Mouse (Mus musculus): Measurements from ENCODE around the gene Veph1. TPM values are rescaled to one million over a fixed set of nuclear protein-coding genes. Genes with fewer than 3 reads are reported as not detected.

Veph1 gene
- polyA plus RNA-seq, 1 experiment from 2014 or later: 0.77 TPM

DNA sequence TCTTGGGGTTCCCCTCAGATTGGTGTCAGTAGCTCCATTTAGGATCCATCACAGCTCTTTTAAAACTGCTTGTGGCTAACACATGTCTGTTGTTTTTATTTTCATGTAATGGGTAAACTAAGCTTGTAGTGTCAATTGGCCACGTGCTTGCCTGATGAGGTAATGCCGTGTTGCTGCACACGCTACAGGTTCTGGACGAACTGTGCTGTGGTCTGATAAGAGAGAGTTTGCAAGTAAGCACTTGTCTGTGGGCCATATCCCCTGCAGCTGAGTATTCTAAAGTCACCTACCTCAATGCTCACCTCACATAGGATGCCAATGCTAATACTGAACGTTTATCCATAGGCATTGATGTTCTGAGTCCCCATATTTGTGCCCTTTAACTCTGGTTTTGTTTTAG, 131.6 kb downstream of the Veph1 start:
- Histone ChIP-seq H3K4me2 (no peak overlapping the region), H3K27ac (no peak overlapping the region), H3K4me3 (no peak overlapping the region), H3K9ac (no peak overlapping the region), H3K36me3 (no peaks in the 10 kb centered on the region), H3K4me1 (replicated peaks) (0 out of 2 replicates have a peak, but pooled peaks cover 2% of the 10 kb centered on the region), H3K27me3 (no peaks in the 10 kb centered on the region), H3K9me3 (replicated peaks) (no peaks in the 10 kb centered on the region)
- WGBS: 80% methylated on average over 5 of the region's 5 CpGs
- ATAC-seq (replicated peaks; ENCODE audit: insufficient number of reproducible peaks, insufficient read depth, low FRiP score, low read depth): no peak

DNA sequence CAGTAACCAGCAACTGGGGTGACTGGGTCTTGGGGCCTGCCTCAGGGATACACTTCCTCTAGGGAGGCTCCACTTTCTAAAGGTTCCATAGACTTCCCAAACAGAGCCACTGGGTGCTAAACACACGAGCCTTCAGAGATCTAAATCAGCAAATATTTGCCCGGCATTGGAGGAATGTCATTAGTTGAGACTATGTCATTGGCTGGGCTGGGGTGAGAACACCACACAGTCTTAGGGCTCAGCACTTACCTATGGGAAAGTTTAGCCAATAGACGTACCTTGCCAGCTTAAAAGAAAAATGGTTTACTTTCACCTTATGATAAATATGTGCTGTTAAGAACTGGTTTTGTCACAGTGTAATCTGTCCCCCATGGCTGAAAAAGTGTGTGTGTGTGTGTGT, 132.1 kb downstream of the Veph1 start:
- Histone ChIP-seq H3K4me2 (no peak overlapping the region), H3K27ac (no peak overlapping the region), H3K36me3 (no peaks in the 10 kb centered on the region), H3K27me3 (no peaks in the 10 kb centered on the region), H3K9ac (no peak overlapping the region), H3K4me3 (no peak overlapping the region), H3K9me3 (replicated peaks) (no peaks in the 10 kb centered on the region), H3K4me1 (replicated peaks) (0 out of 2 replicates have a peak, but pooled peaks cover 2% of the 10 kb centered on the region)
- no peak for ATAC-seq (replicated peaks; ENCODE audit: insufficient number of reproducible peaks, insufficient read depth, low FRiP score, low read depth)
- 57% methylated on average over 3 of the region's 3 CpGs for WGBS

DNA sequence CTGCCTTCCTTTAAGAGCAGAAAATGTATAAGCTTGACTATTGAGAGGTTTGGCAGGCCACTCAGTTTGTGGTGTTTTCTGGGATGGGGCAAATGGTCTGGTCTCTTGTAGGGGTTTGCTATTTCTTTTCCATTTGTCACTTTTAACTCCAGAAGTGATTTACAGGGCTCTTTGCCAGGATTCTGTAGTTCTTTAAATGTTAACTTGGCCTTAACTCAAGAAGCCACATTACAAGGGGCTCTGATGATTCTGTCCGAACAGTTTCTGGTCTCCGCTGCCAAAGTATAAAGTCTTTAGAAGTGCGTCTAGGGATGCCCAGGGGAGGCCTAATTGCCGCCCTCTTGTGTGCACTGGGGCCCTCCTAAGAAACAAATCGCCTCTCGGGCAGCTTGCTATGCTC, 134.0 kb downstream of the Veph1 start:
- WGBS: 59% methylated on average over 6 of the region's 6 CpGs
- 0 out of 2 replicates have a peak, but pooled peaks cover 2% of the 10 kb centered on the region for H3K4me1 ChIP-seq (replicated peaks)
- no peak overlapping the region for H3K9ac ChIP-seq
- no peak overlapping the region for H3K4me3 ChIP-seq
- no peak overlapping the region for H3K4me2 ChIP-seq
- no peaks in the 10 kb centered on the region for H3K27me3 ChIP-seq
- no peaks in the 10 kb centered on the region for H3K9me3 ChIP-seq (replicated peaks)
- H3K27ac ChIP-seq: no peak overlapping the region
- H3K36me3 ChIP-seq: no peaks in the 10 kb centered on the region
- ATAC-seq (replicated peaks; ENCODE audit: insufficient number of reproducible peaks, insufficient read depth, low FRiP score, low read depth): no peak

DNA sequence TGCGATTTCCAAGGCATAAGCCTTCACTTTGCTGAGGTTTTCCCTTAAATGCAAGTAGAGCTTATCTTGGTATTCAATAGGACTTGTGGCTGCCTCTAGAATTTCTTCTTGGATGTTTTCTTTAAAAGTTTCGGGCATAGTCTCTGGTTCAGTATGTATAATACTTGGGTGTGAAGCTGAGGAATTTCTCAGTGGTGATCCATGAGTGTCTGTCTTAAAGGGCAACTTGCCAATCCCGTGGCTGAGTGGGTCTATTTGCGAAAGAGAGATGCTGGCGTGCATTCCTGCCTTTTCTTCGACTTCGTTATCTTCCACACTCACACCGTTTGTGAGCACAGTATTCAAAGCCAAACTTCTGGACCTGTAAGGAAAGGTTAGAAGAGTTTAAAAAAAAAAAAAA, 138.7 kb downstream of the Veph1 start:
- Histone ChIP-seq H3K4me3 (no peak overlapping the region), H3K9ac (no peak overlapping the region), H3K27me3 (no peaks in the 10 kb centered on the region), H3K4me1 (replicated peaks) (0 out of 2 replicates have a peak, but pooled peaks cover 2% of the 10 kb centered on the region), H3K9me3 (replicated peaks) (no peaks in the 10 kb centered on the region), H3K27ac (no peak overlapping the region), H3K4me2 (no peak overlapping the region), H3K36me3 (no peaks in the 10 kb centered on the region)
- WGBS: 40% methylated on average over 8 of the region's 8 CpGs
- no peak for ATAC-seq (replicated peaks; ENCODE audit: insufficient number of reproducible peaks, insufficient read depth, low FRiP score, low read depth)

DNA sequence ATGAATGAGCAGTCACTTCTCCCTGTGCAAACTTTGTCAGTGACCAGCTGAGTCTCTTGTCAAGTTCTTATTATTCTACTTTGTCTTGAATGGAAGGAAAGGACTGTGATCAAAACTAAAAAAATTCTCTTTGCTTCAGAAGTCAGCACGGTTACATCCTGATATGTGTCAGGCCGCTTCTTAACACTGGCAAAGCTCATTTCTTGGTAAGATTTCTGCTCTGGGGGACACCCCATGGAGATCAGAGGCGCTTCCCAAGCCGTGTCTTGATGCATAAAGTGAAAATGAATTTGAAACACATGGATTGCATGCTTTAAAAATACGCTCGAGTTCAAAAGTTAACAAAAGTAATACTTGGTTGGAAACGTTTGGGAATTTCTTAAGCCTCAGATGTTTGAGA, 159.0 kb downstream of the Veph1 start:
- Histone ChIP-seq H3K27ac (no peak overlapping the region), H3K27me3 (no peaks in the 10 kb centered on the region), H3K36me3 (no peaks in the 10 kb centered on the region), H3K4me2 (no peak overlapping the region), H3K9me3 (replicated peaks) (no peaks in the 10 kb centered on the region), H3K4me3 (no peak overlapping the region), H3K4me1 (replicated peaks) (no peaks in the 10 kb centered on the region), H3K9ac (no peak overlapping the region)
- ATAC-seq (replicated peaks; ENCODE audit: insufficient number of reproducible peaks, insufficient read depth, low FRiP score, low read depth): no peak
- 70% methylated on average over 7 of the region's 7 CpGs for WGBS

DNA sequence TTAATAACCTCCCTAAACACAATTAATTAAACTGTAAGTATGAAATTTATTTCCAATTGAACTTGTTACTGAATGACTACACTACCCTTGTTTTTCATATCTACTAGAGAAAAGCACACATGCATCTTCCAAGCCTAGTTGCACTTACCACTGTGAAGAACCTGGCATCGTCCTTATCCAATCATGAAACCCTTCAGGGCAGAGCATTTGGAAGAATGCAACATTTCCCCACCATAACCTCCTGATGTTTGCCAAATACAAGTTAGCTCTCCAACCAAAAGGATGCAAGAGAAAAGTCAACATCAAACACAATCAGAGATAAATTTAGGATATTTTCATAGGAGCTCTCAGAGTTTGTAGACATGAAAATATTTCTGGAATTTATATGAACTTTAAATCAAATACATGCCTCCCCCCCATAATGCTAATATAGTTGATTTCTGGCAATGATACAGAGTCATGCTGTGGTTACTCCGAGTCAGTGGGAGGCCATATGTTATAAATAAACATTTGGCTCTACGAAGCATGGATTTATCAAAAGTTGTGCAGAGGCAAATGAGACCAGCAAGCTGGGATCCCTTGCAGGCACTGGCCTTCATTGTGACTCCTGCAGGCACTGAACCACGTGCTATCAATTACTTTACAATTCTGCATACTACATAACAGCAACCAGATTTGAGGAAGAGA, 165.2 kb downstream of the Veph1 start:
- no peak overlapping the region for H3K4me3 ChIP-seq
- H3K36me3 ChIP-seq: no peaks in the 10 kb centered on the region
- no peaks in the 10 kb centered on the region for H3K9me3 ChIP-seq (replicated peaks)
- no peak for ATAC-seq (replicated peaks; ENCODE audit: insufficient number of reproducible peaks, insufficient read depth, low FRiP score, low read depth)
- H3K4me2 ChIP-seq: no peak overlapping the region
- no peaks in the 10 kb centered on the region for H3K27me3 ChIP-seq
- peaks cover 7% of the 10 kb centered on the region for H3K4me1 ChIP-seq (replicated peaks)
- 44% methylated on average over 4 of the region's 4 CpGs for WGBS
- no peak overlapping the region for H3K27ac ChIP-seq
- H3K9ac ChIP-seq: no peak overlapping the region

DNA sequence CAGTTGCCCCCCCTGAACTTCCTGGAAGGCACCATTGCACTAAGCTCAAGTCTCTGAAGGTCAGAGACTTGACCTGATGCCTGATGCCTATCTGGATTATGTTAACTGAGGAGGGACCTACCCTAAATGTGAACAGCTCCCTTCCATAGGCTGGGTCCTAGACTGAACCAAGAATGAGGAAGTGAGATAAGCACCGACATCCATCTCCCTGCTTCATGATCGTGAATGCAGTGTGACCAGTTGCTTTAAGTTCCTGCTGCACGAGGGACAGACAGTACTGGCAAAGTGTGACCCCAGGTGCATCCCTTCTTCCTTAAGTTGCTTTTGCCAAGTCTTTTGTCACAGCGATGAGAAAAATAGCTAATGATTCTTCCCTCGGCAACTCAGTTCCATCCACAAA, 166.9 kb downstream of the Veph1 start:
- Histone ChIP-seq H3K9ac (no peak overlapping the region), H3K27me3 (no peaks in the 10 kb centered on the region), H3K9me3 (replicated peaks) (no peaks in the 10 kb centered on the region), H3K4me3 (no peak overlapping the region), H3K4me2 (no peak overlapping the region), H3K27ac (no peak overlapping the region), H3K4me1 (replicated peaks) (peaks cover 7% of the 10 kb centered on the region), H3K36me3 (no peaks in the 10 kb centered on the region)
- no peak for ATAC-seq (replicated peaks; ENCODE audit: insufficient number of reproducible peaks, insufficient read depth, low FRiP score, low read depth)
- WGBS: 37% methylated on average over 5 of the region's 5 CpGs

DNA sequence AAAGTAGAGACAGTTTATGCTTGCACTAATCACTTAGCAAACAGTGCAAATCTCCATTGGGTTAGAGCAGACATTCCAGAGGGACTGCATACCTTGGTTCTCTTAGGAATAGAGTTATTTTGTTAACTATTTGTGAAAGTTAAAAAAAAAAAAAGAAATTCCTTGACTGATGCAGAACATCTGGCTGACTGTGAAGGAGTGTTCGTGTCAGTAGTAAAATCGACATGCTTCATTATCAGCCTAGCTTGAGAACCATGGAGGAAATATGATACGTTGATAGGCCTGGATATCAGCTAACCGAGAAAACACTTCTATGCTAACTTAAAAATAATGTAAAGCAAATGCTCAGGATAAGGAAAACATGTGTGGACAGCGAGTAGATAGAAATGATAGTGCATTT, 191.1 kb downstream of the Veph1 start:
- H3K9me3 ChIP-seq (replicated peaks): no peaks in the 10 kb centered on the region
- no peak overlapping the region for H3K4me3 ChIP-seq
- ATAC-seq (replicated peaks; ENCODE audit: insufficient number of reproducible peaks, insufficient read depth, low FRiP score, low read depth): no peak
- H3K4me2 ChIP-seq: no peak overlapping the region
- H3K4me1 ChIP-seq (replicated peaks): no peaks in the 10 kb centered on the region
- H3K9ac ChIP-seq: no peak overlapping the region
- H3K27me3 ChIP-seq: no peaks in the 10 kb centered on the region
- H3K36me3 ChIP-seq: no peaks in the 10 kb centered on the region
- 49% methylated on average over 5 of the region's 5 CpGs for WGBS
- H3K27ac ChIP-seq: no peak overlapping the region

DNA sequence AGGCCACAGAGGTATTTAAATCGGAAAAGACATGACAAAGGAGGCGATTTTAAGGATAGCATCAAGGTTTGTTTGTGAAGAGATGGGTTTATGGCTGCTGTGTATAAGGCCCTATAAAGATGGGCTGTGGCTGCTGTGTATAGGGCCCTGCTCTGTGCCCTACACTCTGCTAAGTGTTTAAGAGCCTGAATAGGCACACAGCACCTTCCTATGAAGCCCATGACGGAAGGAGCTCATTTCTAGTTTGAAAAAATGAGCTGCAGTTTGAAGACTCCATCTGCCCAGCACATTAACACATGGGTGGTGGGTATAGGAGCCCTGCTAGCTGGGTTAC, 194.1 kb downstream of the Veph1 start:
- 77% methylated on average over 3 of the region's 3 CpGs for WGBS
- Histone ChIP-seq H3K9ac (no peak overlapping the region), H3K4me1 (replicated peaks) (no peaks in the 10 kb centered on the region), H3K4me3 (no peak overlapping the region), H3K36me3 (no peaks in the 10 kb centered on the region), H3K9me3 (replicated peaks) (no peaks in the 10 kb centered on the region), H3K27me3 (no peaks in the 10 kb centered on the region), H3K27ac (no peak overlapping the region), H3K4me2 (no peak overlapping the region)
- no peak for ATAC-seq (replicated peaks; ENCODE audit: insufficient number of reproducible peaks, insufficient read depth, low FRiP score, low read depth)

DNA sequence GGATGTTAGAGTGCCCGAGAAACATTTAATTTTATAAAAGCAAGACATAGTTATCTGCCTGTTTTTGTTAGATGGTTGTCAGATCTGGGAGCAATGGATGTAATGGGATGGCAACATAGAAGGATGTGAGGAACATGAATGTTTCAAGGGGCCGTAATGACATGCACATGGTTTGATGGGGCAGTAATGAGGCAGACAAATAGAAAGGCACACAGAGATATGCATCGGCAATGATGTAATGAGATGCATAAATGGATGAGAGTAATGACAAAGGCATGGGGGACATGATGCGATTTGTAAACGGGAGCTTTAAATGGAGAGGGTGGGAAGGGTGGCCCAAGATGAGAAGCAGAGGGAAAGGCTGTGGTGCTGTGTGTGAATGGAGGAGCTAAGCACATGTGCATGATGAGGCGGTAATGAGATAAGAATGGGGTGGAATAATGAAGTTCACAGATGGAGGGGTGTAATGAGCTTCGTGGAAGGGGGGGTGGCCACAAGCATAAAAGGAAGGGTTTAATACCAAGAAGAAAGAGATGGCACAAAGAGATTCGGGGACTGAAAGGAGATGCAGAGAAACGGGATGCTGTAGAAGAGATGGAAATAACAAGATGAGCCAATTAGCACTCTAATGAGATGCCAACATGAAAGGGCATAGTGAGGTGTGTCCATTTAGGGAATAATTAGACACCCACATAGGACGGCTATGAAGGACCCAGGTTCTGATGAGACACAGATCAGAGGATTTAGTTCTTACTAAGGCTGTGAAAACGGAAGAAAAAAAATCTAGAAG, 194.6 kb downstream of the Veph1 start:
- H3K27me3 ChIP-seq: no peaks in the 10 kb centered on the region
- no peak overlapping the region for H3K4me2 ChIP-seq
- no peaks in the 10 kb centered on the region for H3K9me3 ChIP-seq (replicated peaks)
- H3K9ac ChIP-seq: no peak overlapping the region
- WGBS: 79% methylated on average over 11 of the region's 11 CpGs
- no peaks in the 10 kb centered on the region for H3K4me1 ChIP-seq (replicated peaks)
- ATAC-seq (replicated peaks; ENCODE audit: insufficient number of reproducible peaks, insufficient read depth, low FRiP score, low read depth): no peak
- H3K4me3 ChIP-seq: no peak overlapping the region
- H3K36me3 ChIP-seq: no peaks in the 10 kb centered on the region
- no peak overlapping the region for H3K27ac ChIP-seq

DNA sequence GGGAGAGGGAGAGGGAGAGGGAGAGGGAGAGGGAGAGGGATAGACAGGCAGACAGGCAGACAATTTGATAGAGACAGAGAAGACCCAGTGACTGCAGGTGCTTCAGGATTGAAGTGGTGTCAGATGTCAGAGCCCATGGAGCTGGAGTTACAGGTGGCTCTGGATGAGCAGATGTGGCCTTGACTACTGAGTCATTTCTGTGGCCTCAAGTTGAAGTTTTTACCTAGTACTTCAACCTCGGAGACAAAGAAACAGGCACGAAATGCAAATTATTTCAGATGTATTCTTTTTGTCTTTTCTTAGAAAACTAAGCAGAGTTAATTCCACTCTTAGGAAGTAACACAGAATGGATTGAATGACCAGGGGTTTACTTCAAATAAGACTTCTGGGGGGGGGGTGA, 195.6 kb downstream of the Veph1 start:
- 83% methylated on average over 2 of the region's 2 CpGs for WGBS
- Histone ChIP-seq H3K9me3 (replicated peaks) (no peaks in the 10 kb centered on the region), H3K9ac (no peak overlapping the region), H3K27me3 (no peaks in the 10 kb centered on the region), H3K4me1 (replicated peaks) (no peaks in the 10 kb centered on the region), H3K4me3 (no peak overlapping the region), H3K4me2 (no peak overlapping the region), H3K36me3 (no peaks in the 10 kb centered on the region), H3K27ac (no peak overlapping the region)
- no peak for ATAC-seq (replicated peaks; ENCODE audit: insufficient number of reproducible peaks, insufficient read depth, low FRiP score, low read depth)

DNA sequence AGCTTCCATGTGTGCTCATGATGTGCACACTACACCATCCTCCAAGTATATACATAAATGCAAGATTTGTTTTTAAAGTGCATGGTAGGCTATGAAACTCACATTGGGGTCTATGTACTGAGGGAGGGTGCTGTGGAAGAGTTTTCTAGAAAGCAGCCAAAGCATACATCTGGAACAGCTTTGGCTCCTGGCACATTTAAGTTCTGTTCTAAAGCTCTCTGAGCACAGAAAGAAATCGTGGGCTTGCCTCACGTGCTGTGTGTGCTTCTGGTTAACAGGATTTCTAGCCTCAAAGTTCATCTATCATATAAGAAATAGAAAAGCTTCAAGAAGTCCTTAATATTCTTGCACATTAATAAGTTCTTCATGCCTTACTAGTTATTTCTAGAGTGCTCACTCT, 204.9 kb downstream of the Veph1 start:
- H3K36me3 ChIP-seq: no peaks in the 10 kb centered on the region
- 59% methylated on average over 2 of the region's 2 CpGs for WGBS
- no peak overlapping the region for H3K4me3 ChIP-seq
- H3K27me3 ChIP-seq: no peaks in the 10 kb centered on the region
- no peak for ATAC-seq (replicated peaks; ENCODE audit: insufficient number of reproducible peaks, insufficient read depth, low FRiP score, low read depth)
- no peaks in the 10 kb centered on the region for H3K4me1 ChIP-seq (replicated peaks)
- no peak overlapping the region for H3K9ac ChIP-seq
- no peak overlapping the region for H3K27ac ChIP-seq
- H3K4me2 ChIP-seq: no peak overlapping the region
- H3K9me3 ChIP-seq (replicated peaks): no peaks in the 10 kb centered on the region

Measured in heart, embryonic 15.5 days (tissue).